Mouse (Mus musculus) kidney, postnatal 36 days (tissue): ENCODE data around the gene Fam120b.

ENCODE experiments used
- DNase-seq, 2 experiments: peaks; one replicate each; pipeline ENCODE4 v3.0.0; 2021 to 2022; ENCODE audit warnings: mixed read lengths in 2 of 2

Fam120b gene

DNA sequence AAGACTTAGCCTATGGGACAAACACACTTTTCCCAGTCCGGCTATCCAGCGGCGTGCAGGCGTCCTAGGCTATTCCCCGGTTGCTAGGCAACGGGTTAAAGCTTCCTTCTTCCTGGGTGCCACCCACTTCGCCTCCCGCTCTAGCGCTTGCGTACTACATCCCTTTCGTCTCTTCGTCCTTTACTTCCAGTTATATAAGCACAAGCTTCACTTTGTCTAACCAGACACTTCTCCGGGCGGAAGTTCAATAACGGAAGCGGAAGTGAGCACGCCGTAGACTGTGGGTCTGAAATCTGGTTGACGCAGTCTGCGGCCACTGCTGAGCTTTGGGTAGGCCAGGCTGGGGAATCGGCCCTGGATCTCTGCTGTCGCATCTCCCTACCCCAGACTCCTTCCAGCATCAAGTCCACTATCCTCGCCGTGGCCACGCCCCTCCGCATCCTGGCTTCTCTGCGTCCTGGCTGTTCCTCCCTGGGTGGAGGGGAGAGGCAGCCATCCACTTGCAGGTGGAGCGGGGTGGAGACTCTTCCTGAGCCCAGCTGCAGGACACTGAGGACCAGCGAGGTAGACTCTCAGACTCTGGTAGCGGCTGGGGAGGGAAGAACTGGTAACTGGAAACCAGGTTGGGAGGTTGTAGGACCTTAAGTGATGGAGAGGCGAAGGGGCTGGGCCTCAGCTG lies at the start of gene Fam120b:
TSS of gene Fam120b (plus strand) at position 206 of the 679 bp plus-strand sequence.
- DNase-seq = peak; percentile 91 to 97

DNA sequence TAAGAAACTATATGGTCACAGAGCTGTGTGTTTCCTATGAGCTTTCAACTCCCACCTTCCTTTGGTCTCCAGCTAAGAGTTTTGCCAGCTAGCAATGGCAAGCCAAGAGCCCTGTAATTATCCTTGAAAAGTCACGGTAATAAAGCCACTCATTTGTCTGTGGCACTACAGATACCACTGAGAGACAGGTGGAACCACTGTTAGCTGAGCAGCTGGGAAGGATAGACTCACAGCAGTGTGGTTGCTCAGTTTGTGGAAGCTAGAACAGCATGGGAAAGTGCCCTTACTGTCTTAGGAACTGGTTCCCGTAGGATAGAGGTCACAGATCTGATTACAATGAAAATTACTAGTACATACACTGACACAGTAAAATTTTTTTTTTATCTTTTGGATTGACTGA lies 45.9 kb upstream of the Fam120b start:
- no peak for DNase-seq

DNA sequence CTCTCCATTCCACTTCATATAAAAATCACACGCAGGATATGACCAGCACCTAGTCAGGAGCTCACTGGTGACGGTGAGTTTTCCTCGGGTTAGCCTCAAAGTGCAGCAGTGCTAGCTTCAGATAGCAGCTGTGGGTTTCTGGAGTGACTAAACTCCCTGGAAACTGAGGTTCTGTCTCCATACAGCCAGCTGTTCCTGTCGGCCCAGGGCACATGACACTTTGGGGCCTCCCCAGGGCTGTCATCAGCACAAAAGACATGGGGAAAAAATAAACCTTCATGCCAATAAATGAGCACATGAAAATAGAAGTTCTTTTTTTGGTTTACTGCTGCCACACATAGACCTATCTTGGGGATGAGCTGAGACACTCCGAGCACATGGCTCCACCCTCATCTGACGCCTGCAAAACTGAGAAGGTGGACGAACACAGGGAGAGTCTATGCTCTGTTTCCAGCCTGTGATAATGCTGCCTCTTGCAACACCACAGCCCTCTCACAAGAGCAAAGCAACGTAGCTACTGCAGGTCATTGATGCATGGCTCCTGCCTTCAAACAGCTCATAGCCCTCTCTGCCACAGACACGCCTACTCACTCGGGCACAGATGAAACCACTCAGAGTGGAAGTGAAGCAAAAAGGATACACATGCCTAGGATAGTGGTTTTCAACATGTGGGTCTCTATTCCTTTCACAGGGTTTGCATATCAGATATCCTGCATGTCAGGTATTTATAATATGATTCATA lies 43.0 kb upstream of the Fam120b start:
- no peak for DNase-seq

DNA sequence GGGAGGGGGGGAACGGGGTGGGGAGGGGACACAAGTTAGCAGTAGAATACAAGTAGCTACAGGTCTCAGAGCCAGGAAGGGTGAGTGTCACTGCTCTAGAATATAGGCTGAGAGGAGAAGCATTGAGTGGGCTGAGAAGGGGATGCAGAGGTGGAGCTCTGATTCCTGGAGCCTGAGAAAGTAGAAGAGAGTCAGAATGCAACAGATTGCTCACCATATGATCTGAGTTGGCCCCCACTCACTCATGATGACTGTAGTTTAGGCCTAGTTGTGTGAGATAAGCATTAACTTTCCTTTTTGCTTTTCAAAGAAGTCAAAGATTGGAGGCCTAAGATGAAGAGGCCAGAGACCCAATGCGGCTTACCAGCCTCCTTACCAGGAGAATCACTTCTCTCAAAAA lies 42.0 kb upstream of the Fam120b start:
- DNase-seq = no peak

DNA sequence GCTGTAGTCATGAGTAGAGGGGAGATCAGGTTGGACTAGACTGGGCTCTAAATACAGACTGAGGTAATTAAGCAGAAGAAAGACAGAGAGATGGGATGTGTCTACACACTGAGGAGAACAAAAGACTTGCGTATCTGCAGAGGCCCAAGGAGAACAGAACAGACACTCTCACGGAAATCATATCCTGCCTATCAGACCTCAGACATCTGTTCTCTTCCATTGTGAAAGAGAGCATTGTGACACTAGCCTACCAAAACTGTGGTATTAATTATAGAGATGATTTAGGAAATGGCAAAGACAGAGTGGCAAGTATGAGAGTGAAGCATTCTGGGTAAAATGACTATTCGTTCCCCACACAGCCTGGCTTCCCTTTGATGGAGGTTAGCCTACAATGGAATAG lies 40.9 kb upstream of the Fam120b start:
- DNase-seq = no peak

DNA sequence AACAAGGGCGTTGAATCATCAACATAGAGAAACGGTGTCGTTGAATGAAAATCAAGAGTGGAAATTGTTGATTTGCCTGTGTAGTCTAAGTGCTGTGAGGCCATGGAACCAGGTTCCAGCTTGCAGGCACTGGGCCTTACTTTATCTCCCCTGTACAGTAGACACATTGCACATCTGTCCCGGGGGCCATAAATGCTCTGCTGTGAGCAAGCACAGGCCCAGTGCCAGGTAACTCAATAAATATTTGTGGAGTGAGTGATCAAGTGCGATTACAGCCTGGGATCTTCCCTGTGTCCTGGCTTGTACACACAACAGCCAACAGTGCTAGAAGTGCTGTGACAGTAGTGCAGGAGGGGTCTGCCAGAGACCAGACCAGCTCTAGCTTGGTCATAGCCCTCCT lies 39.5 kb upstream of the Fam120b start:
- no peak for DNase-seq

DNA sequence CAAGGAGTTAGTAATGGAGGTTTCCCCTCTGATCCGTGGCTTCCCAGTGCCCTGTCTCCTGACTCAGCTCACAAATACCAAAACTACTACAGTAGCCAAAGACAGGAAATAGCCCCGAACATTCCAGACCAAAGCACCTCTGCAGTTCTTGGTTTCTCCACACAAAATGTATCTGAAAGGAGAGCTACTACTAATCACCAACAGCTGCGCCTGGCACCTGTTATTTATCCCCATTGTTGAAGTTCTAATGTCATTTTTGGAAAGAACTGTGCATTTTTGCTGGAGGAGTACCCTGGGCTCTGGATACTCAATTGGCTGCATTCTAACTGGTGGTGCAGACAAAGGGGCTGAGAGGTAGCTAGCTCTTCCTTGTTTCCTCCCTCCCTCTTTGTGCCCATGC lies 38.9 kb upstream of the Fam120b start:
- DNase-seq = no peak

DNA sequence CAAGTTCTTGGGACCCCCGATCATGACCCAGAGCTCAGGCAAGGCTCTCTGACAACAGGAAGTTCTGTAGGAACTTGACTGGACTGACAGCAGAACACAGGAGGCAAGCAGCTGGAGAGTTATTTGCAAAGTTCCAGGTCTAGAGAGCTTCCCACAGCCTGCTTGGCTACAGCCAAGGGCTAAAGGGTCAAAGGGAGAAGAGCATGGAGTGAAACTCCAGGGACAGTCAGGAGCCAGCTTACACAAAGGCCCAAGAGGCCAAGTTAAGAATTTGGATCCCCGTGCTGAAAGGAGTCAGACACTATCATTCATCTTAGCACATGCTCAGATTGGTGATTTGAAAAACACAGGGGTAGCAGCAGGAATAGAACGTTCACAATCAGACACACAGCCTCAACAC lies 32.3 kb upstream of the Fam120b start:
- DNase-seq = no peak

DNA sequence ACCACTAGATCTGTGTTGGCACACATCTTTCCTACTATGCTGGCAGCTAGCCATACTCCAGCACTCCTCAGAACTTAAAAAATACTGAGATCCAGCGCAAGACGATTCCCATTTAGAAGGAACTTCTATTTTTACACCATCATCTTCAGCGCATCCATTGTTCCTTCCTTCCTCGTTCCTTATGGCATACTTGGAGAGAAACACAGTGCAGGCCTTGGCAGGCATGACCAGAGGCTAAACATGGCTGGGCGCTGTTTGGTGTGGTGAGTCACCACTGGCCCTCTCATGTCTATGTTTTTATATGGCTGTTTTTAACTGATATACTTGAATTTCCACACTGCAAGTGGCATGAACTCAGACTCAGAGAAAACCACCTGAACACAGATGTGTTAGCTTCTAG lies 30.4 kb upstream of the Fam120b start:
- no peak for DNase-seq

DNA sequence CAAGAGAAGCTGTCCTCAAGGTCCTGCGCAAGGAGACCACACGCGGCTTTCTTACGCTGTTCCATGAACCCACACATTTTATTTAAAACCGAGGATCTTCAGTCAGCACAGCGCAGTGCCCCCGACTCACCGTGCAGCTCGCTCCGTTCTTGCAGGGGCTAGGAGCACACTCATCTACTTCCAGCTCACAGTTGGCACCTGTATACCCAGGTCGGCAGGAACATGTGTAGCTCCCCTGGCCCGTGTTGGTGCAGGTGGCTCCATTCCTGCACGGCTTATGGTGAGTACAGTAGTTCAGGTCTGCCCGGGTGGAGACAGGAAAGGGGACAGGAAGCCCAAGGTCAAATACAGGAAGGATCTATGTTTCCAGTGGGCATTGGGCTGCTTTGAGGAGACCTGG lies 25.6 kb upstream of the Fam120b start:
- DNase-seq = no peak

DNA sequence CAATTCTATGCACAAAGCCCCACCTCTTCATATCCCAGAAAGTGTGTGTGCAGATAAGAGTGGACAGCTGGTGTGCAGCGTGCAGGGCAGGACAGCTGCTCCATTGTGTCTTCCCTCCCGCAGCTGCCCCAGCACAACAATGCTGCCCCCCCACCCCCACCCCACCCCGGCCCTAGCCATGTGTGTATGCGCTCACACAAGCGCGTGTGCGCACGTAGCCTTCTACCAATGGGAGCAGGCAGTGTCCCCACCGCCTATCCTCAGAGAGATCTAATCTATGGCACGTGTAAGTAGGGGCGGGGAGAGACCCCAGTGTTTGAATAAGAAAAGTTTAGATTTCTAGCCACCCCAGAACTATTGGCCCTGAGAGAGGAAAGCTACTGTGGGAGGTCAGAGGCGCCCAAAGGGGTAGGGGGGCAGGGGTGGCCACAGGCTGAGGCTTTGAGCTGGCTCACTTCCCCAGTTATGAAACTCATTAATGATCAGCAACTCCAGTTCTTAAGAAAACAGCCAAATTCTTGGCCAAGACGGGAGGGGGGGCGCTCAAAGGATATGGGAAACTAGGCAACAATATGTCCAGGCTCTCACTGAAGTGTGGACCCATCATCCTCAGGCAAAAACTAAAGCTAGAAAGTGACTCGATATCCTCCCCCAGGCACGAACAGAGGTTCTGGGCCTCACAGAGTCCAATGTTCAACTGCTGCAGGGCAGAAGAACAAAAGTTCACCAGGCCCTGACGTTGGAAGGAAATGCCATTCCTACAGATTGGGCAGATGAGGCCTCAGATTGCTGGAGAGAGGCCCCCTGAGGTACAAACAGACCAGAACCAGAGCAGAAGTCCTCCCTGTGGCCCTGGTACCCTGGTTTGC lies 23.8 kb upstream of the Fam120b start:
- DNase-seq = peak; percentile 62 to 65

DNA sequence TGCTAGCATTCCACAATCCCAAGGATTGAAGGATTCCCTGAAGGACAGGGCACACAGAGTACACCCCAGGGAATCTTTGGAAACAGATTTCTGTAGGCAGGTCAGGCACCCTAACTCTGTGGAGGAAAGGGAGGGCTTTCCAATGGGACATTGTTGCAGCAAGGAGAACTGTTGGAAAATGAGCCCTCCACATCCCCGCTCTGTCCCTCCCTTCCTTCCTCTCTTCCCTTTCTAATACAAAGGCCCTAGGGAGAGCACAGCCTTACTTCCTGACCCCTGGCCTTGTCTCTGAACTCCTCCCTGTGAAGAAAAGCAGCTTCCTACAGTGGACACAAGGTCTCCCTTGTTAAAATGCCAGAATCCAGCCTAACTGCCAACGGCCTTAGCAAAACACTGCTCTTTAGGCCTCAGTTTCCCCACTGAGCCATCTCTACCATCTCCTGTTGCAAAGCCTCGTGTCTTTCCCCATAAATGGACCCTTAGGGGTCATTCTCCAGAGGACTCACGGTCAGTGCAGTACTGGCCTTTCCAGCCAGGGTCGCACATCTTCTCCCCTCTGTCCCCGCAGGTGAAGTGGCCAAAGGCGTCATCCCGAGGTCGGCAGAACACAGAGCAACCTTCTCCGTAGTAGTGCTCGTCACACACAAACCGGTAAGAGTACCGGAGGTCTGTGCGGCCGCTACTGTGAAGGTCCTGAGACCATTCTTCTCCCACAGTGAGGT lies 22.9 kb upstream of the Fam120b start:
- DNase-seq = peak; percentile 29 to 57

DNA sequence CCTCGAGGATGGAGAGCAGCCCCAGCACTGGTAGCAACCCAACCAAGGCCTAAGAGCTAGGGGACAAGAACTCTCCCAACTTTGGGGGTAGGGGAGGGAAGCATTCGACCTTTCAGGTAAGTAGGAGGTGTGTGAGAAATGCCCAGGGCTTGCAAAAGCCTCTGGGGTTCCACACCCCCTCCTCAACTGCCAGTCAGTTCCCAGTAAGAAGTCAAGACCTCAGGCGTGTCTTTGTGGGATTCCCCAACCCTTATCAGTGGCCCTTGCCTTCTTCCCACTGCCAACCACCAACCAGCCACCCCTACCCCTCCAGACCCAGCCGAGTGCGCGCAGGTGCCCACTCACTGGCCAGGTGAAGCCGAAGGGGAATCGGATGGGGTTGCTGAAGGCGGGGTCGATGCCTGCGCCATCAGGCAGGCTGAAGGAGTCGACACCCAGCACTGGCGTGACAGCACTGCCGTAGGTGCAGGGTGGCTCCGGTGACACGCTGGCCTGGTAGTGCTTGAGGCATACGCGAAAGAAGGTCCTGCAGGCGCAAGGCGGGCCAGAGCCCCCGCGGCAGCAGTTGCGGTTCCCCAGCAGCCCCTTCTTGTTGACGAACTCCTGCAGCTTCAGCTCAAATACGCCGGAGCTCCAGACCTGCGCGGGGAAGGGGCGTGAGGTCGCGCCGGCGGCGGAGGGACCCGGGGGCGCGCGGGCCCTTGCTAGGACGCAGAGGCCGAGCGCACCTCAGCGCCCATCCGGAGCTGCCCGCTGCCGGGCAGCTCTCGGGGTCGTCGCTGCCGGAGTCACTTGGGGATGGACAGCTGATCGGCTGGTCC lies 21.5 kb upstream of the Fam120b start:
- peak in 1 of 2 experiments; percentile 52 for DNase-seq

DNA sequence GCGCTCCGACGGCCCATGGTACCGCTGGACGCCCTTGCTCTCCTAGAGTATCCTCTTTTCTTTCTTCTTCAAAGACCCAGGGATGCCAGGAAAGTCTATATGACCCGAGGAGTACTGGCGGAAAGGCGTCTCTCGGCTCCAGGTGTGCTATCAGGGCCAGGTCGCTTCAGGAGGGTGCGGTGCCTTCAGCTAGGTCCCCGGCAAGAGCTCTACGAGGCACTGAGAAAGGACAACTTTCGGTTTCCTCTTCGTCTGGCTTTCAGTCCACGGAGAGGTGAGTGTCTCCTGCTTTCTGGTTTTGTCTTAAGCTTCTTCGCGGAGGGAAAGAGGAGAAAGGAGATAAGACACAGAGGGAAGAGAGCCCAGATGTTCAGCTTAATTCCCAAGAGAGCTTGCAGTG lies 20.8 kb upstream of the Fam120b start:
- DNase-seq = no peak

DNA sequence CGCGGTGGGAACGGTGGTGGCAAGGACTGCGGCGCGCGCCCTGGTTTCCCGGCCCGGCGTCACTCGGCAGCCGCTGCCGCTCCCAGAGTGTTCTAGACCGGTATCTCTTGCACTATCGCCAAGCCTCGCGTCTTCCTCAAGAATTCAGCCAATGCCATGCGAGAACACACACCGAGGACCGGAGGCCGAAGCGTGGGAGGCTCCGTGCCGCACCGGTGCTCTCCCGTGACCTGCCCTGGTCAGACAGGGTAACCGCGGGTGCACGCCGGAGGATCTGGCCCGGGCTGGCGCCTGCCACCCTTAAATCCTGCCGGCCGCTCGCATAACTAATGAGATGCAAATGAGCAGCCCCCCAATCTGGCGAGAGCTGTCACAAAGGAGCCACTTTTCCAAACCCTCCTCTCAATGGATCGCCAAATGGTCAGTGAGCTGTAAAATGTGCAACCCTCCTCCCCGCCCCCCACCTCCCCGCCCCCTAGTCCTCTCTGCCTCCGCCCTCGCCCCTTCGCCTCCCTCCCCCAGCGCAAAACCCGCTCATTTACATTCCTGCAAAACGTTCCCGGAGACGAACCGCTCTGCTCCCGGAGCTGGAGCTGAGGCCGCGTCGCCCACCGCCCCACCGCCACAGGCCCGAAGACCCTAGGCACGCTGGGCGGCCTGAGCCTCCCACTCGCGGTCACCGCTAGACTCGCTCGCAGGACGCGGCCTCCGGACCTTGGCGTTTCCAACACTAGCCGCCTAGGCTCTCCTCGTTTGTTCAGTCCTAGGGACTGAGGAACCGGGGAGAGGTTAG lies 20.1 kb upstream of the Fam120b start:
- peak; percentile 90 to 91 for DNase-seq

DNA sequence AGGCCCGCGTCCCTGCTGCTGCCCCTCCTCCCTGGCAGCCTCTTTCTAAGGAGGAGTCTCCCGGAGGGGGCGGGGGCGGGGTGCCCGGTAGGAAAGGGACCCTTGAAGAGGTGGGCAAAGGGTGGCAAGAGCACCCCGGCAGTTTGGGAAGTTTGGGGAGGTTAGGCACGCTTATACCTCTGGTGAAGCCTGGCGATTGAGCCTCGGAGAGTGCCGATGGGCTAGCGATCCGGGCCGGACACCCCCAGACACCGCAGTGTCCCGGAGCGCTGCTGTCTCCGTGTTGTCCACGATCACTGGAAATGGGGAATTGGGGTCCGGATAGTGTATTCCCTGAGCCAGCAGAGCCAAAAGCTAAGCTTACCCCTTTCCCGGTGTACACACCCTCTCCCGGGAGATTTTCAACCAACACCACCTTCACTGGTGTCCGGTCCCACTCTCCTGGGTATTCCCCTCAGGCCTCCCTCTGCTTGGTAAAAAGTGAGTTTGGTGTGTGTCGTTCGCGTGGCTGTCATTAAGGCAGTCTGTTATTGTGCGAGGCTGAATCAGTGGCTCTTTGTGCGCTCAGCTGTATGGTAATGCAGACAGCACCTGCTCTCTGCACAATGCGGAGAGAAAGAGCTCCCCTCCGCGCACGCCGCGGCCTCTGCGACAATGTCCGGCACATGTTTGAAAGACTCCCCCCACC lies 19.4 kb upstream of the Fam120b start, which contains the start of gene Dll1:
TSS of gene Dll1 (minus strand) at position 379 of the 688 bp plus-strand sequence.
- peak in 1 of 2 experiments; percentile 54 for DNase-seq

DNA sequence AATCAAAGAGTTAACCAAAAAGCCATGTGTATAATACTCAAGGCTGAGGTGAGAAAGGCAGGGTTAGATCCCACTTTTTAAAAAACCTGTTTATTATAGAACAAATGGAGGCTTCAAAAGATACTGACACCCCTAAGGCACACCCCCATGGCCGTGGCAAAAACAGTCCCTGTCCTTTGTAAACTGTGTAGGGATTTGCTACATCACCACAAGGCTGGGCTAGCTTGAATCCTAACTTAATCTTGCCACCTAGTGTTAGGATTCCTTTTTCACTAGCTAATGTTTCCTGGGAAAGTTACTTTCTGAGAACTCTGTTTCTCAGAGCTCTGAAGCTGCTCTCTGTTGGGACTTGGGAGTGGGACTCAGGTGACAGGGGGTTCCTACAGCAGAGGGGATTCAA lies 18.1 kb upstream of the Fam120b start:
- DNase-seq = peak; percentile 59 to 67

DNA sequence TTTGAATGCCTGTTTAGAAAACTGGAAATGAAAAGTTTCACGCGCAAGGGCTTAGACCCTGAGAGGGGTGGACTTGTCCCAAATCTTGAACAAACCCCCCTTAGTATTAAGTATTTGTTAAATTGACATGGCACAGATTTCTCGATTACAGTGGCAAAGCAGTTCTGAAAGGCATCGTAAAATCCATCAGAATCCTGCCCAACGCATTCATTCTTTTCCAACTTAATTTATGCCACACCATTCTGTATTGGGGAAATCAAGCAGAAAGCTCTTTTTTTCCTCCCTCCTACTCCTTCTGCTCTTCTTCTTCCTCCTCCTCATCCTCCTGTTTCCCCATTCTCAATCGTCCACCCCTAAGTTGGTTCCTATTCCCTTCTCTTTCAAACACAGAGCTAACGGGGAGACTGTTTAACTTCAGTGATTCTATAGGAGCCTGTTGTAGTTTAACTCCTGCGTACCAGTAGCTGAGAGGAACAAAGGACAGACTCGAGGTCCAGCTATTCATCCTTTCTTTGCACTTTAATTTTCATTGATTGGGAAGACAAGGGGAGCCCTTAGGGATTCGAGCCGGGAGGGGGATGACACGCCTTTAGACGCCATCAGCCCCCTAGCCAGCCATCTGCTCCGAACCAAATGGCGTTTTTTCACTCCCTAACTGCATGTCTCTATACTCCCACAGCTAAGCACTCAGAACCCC lies 17.4 kb upstream of the Fam120b start:
- no peak for DNase-seq

DNA sequence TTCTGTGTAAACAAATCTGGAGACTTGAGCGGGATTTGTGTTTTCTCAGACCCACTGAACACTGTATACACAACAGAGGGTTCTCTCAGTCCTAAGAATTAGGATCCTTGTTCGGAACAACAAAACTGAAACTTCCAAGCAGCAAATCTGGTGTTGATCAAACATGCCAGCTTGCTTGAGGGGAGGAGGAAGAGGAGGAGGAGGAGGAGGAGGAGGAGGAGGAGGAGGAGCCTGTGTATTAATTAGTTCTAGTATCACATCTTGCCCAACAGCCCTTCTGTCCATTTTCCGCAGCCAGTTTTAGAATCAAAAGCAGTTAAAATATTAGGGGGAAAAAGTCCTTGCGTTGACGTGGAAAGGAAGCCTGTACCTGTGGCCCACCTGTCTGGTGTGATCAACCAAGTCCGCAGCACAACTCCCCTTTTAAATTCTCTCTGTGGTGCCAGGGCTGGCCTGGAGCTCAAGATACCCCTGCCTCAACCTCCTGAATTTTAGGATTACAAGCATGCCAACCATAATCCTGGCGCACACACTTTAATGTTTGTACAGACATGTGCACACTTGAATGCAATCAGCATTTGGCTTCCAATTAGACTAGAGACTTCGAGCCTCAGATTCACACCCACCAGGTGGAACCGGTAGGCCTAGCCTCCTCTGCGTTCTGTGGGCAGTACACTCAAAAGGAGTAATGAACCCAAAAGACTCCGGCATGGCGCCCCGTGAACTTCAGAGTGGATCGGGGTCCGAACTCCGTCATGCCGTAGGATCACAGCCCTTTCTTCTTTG lies 16.1 kb upstream of the Fam120b start:
- DNase-seq = no peak
